Mouse (Mus musculus): ENCODE measurements around the gene I830077J02Rik. TPM values are rescaled to one million over a fixed set of nuclear protein-coding genes. Genes with fewer than 3 reads are reported as not detected.

Gene I830077J02Rik
- polyA plus RNA-seq (2014; fragmentation: Illumina TruSeq; extraction: RNeasy Lipid Tissue Mini Kit (QIAGEN cat#74804); ENCODE audit: low read depth, low replicate concordance) = 0.69 TPM

DNA sequence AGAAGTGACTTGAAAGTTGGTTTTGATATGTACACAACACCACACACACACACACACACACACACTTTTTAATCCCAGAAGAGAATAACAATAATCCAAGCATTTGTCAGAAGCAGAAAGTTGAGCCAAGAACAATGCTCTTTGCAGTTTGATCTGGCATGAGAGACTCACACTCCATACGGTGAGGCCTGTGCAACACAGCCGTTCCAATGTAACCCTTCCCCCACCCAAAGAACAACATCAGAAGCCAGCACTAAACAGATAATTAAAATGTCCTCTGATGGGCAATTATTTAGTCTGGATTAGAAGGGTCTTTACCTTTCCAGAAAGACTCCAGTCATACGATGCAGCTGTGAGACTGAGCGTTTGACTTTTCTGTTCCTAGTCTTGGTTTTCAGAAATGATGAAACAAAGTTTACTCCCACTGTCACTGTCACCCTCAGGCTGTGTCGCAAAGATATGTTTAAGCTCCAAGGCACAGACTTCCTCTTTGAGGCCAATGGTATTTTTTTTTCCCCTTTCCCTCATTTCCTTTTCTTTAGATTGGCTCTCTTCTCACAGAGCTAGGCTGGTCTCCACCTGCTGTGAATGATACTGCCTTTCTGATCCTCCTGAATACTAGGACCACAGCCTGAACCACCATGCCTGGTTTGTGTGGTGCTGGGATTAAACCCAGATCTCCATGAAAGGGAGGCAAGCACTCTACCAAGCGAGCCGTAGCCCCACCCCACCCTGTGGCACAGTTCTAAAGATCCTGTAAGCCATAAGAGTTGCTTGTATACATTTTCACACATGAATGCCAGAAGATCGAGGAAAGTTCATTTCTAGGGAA lies at the start of gene I830077J02Rik:
TSS of gene I830077J02Rik (minus strand) at position 425 of the 832 bp plus-strand sequence.

DNA sequence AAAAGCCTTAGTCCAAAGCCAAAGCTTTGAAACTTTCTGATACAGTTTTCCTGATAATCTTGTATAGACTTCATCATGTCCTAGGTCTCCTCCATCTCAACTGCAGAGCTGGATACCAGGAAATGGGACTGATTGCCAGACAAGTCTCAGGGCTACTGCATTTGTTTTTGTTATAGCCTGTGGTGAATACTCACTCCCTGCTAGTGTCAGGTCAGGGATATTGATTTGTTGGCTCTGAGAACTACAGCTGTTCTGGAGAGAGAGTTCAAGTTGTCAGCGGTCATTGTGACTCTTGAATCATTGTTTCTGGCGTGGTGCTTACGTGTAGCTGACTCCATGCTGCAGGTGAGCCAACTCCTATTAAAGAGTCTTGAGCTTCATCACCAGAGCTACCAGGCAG lies 40.9 kb upstream of the I830077J02Rik start, which contains the start of gene Ovgp1:
TSS of gene Ovgp1 (plus strand) at position 301 of the 400 bp plus-strand sequence.

GRCm38 (mm10) chr3:105959999-105960398 lies 27.5 kb upstream of the I830077J02Rik start, which contains the start of gene Atp5f1:
Atp5f1 (minus strand) TSS chr3:105960099.

GRCm38 (mm10) chr3:105958974-105959580 lies 26.6 kb upstream of the I830077J02Rik start, which contains the start of gene Wdr77:
Wdr77 (plus strand) TSS chr3:105959369.

Other genes with a start within 250 kb of the I830077J02Rik start
- 23.7 TPM for gene Ddx20, start 245.1 kb downstream of the I830077J02Rik start, polyA plus RNA-seq (2014; fragmentation: Illumina TruSeq; extraction: RNeasy Lipid Tissue Mini Kit (QIAGEN cat#74804); ENCODE audit: low read depth, low replicate concordance)
- gene Inka2, start 228.1 kb downstream of the I830077J02Rik start, polyA plus RNA-seq (2014; fragmentation: Illumina TruSeq; extraction: RNeasy Lipid Tissue Mini Kit (QIAGEN cat#74804); ENCODE audit: low read depth, low replicate concordance) = 0.40 TPM
- 370 TPM for gene Rap1a, start 131.3 kb downstream of the I830077J02Rik start, polyA plus RNA-seq (2014; fragmentation: Illumina TruSeq; extraction: RNeasy Lipid Tissue Mini Kit (QIAGEN cat#74804); ENCODE audit: low read depth, low replicate concordance)
- gene Adora3, start 61.8 kb downstream of the I830077J02Rik start, polyA plus RNA-seq (2014; fragmentation: Illumina TruSeq; extraction: RNeasy Lipid Tissue Mini Kit (QIAGEN cat#74804); ENCODE audit: low read depth, low replicate concordance) = not detected
- gene Tmigd3, start 61.8 kb downstream of the I830077J02Rik start, polyA plus RNA-seq (2014; fragmentation: Illumina TruSeq; extraction: RNeasy Lipid Tissue Mini Kit (QIAGEN cat#74804); ENCODE audit: low read depth, low replicate concordance) = not detected
- 32.4 TPM for gene Wdr77, start 26.7 kb upstream of the I830077J02Rik start, polyA plus RNA-seq (2014; fragmentation: Illumina TruSeq; extraction: RNeasy Lipid Tissue Mini Kit (QIAGEN cat#74804); ENCODE audit: low read depth, low replicate concordance)
- 1,836 TPM for gene Atp5f1, start 27.4 kb upstream of the I830077J02Rik start, polyA plus RNA-seq (2014; fragmentation: Illumina TruSeq; extraction: RNeasy Lipid Tissue Mini Kit (QIAGEN cat#74804); ENCODE audit: low read depth, low replicate concordance)
- 1.6 TPM for gene Ovgp1, start 41.0 kb upstream of the I830077J02Rik start, polyA plus RNA-seq (2014; fragmentation: Illumina TruSeq; extraction: RNeasy Lipid Tissue Mini Kit (QIAGEN cat#74804); ENCODE audit: low read depth, low replicate concordance)
- not detected for gene Pifo, start 82.0 kb upstream of the I830077J02Rik start, polyA plus RNA-seq (2014; fragmentation: Illumina TruSeq; extraction: RNeasy Lipid Tissue Mini Kit (QIAGEN cat#74804); ENCODE audit: low read depth, low replicate concordance)
- not detected for gene Chil5, start 100.2 kb upstream of the I830077J02Rik start, polyA plus RNA-seq (2014; fragmentation: Illumina TruSeq; extraction: RNeasy Lipid Tissue Mini Kit (QIAGEN cat#74804); ENCODE audit: low read depth, low replicate concordance)
- gene Chia1, start 180.6 kb upstream of the I830077J02Rik start, polyA plus RNA-seq (2014; fragmentation: Illumina TruSeq; extraction: RNeasy Lipid Tissue Mini Kit (QIAGEN cat#74804); ENCODE audit: low read depth, low replicate concordance) = not detected
- 2.2 TPM for gene Chil3, start 234.9 kb upstream of the I830077J02Rik start, polyA plus RNA-seq (2014; fragmentation: Illumina TruSeq; extraction: RNeasy Lipid Tissue Mini Kit (QIAGEN cat#74804); ENCODE audit: low read depth, low replicate concordance)